Mouse (Mus musculus): Measurements from ENCODE around the gene Ptov1. TPM values are rescaled to one million over a fixed set of nuclear protein-coding genes. Genes with fewer than 3 reads are reported as not detected.

Ptov1 gene
- 144 and 205 TPM in 2 replicates for total RNA-seq (2012; rRNA removed)

DNA sequence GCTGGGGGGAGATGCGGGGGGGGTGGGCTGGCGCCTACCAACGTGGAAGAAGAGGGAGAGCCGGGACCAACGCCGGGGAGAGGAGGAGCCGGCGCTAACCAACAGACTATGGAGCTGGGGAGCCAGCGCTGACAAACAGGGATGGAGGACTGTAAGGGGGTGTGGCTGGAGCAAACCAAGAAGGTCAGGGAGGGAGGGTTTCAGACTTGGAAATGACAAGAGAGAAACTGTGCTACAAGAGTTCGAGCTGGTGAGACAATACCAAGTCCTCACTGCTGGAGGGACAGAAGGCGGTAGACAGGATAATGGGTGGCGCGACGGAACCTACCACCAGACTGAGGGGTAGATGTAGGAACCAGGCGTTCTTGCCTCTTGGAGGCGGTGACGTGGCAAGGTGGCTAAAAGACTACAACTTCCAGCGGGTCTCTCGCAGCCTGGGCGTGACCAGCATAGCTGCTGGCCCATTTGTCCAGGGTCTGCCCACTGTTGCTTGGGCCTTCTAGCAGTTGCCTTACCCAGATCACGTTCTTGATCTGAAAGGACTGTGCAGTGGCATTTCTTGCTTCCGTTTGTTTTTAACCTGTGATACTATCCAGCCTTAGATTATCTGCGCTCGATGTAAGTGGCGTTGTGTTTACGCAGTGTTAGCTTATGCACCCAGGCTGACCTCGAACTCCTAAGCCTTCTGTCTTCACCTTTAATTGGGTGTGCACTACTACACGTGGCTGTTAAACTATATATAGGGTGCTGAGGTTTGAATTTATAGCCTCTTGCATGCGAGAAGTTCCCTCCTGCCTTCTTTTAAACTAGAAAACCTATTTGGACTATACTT lies at the start of gene Ptov1:
TSS of gene Ptov1 (minus strand) at position 92 of the 832 bp plus-strand sequence.
- Histone ChIP-seq H3K4me1 (ENCODE audit: control insufficient read depth in 2 of 2, insufficient read depth in 2 of 2, low read length in 2 of 2, poor library complexity in 1 of 2) (peaks cover 0 to 18% of the 10 kb centered on the region in 2 experiments; a peak in 2 of 4 replicates), H3K4me3 (ENCODE audit: insufficient read depth in 1 of 2, low read depth in 1 of 2, low read length in 2 of 2, poor library complexity in 1 of 2, severe bottlenecking in 1 of 2) (peak within 1 kb of the TSS; percentile 76 to 97)

DNA sequence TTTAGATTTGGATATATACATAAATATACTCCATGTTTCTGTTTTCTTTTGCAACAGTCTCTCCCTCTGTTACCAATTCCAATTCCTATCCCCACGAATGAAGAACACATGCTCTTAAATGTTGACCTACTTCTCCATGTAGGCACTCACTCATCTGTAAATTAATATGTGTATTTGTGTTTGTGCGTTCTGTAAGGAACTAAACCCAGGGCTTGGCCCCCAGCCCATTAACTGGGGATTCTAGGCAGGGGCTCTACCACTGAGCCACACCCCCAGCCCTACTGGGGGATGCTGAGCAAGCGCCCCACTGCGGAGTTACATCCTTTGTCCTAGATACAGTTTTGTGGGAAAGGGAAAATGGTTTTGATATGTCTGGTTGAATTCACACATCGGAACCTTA lies 49.5 kb upstream of the Ptov1 start:
- Histone ChIP-seq H3K9me3 (ENCODE audit: control insufficient read depth, insufficient read depth, low read depth, low read length) (no peaks in the 10 kb centered on the region), H3K4me1 (ENCODE audit: control insufficient read depth in 2 of 2, insufficient read depth in 2 of 2, low read length in 2 of 2, poor library complexity in 1 of 2) (peaks cover 0 to 3% of the 10 kb centered on the region in 2 experiments; a peak in 1 of 4 replicates), H3K9ac (ENCODE audit: insufficient read depth, low read depth, low read length, poor library complexity, severe bottlenecking) (no peak overlapping the region), H3K27ac (ENCODE audit: insufficient read depth, low read depth, low read length, poor library complexity, severe bottlenecking) (no peak overlapping the region), H3K36me3 (ENCODE audit: control insufficient read depth, insufficient read depth, low read length, poor library complexity, severe bottlenecking) (peaks cover 13% of the 10 kb centered on the region), H3K4me3 (ENCODE audit: insufficient read depth in 1 of 2, low read depth in 1 of 2, low read length in 2 of 2, poor library complexity in 1 of 2, severe bottlenecking in 1 of 2) (no peak overlapping the region)
- in situ Hi-C loops (cut with MboI; ENCODE audit: low sequenced_read_pairs in 2 of 2, unreplicated experiment in 2 of 2), result no loop called here
- TF ChIP-seq HCFC1 (IDR thresholded peaks at IDR 0.05; ENCODE audit: borderline replicate concordance, insufficient read depth, low read length) (no peak), ZNF384 (IDR thresholded peaks at IDR 0.05; ENCODE audit: low read depth, low read length) (no peak), MAFK (IDR thresholded peaks at IDR 0.05; ENCODE audit: insufficient read depth, low read depth, low read length) (no peak), ZC3H11A (IDR thresholded peaks at IDR 0.05; ENCODE audit: borderline replicate concordance, low read depth, low read length) (no peak), CHD2 (IDR thresholded peaks at IDR 0.05; ENCODE audit: low read depth, low read length) (no peak)
- no peak for DNase-seq (ENCODE audit: low read depth, low spot score)

More for the DNA sequence above, at the start of gene Ptov1:
- H3K36me3 ChIP-seq (ENCODE audit: control insufficient read depth, insufficient read depth, low read length, poor library complexity, severe bottlenecking), result peaks cover 10% of the 10 kb centered on the region; the same call in 1 of the 2 replicates
- TF ChIP-seq HCFC1 (IDR thresholded peaks at IDR 0.05; ENCODE audit: borderline replicate concordance, insufficient read depth, low read length) (peak; percentile 89), ZNF384 (IDR thresholded peaks at IDR 0.05; ENCODE audit: low read depth, low read length) (no peak)
- H3K27ac ChIP-seq (ENCODE audit: insufficient read depth, low read depth, low read length, poor library complexity, severe bottlenecking), result peak within 1 kb of the TSS; percentile 91
- peak within 1 kb of the TSS; percentile 94 for H3K9ac ChIP-seq (ENCODE audit: insufficient read depth, low read depth, low read length, poor library complexity, severe bottlenecking)
- DNase-seq (ENCODE audit: low read depth, low spot score), result peak; percentile 92
- in situ Hi-C loops (cut with MboI; ENCODE audit: low sequenced_read_pairs in 2 of 2, unreplicated experiment in 2 of 2), result no loop called here
- no peaks in the 10 kb centered on the region for H3K9me3 ChIP-seq (ENCODE audit: control insufficient read depth, insufficient read depth, low read depth, low read length)

DNA sequence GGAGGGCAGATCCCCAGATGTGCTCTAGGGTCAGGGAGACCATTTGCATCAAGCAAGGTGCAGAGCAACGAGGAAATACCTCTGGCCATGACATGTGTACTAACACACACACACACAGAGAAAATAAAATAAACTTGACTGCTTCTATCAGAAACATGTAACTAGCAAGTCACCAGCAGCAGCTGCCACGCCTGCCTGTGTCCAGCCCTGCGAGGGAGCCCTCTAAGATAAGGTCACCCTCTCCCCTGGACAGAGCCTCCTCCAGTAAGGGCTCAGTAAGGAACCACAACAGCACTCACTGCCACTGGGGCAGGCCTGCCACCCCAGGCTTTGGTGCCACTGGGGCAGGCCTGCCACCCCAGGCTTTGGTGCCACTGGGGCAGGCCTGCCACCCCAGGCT lies 48.6 kb upstream of the Ptov1 start:
- Histone ChIP-seq H3K9ac (ENCODE audit: insufficient read depth, low read depth, low read length, poor library complexity, severe bottlenecking) (no peak overlapping the region), H3K36me3 (ENCODE audit: control insufficient read depth, insufficient read depth, low read length, poor library complexity, severe bottlenecking) (peaks cover 13% of the 10 kb centered on the region)
- no peak for DNase-seq (ENCODE audit: low read depth, low spot score)

GRCm38 (mm10) chr7:44916881-44917280 lies 47.3 kb upstream of the Ptov1 start:
- in situ Hi-C loops (cut with MboI; ENCODE audit: low sequenced_read_pairs in 2 of 2, unreplicated experiment in 2 of 2), result no loop called here
- H3K4me3 ChIP-seq (ENCODE audit: insufficient read depth in 1 of 2, low read depth in 1 of 2, low read length in 2 of 2, poor library complexity in 1 of 2, severe bottlenecking in 1 of 2), result no peak overlapping the region
- DNase-seq (ENCODE audit: low read depth, low spot score), result no peak
- TF ChIP-seq HCFC1 (IDR thresholded peaks at IDR 0.05; ENCODE audit: borderline replicate concordance, insufficient read depth, low read length) (no peak), CHD2 (IDR thresholded peaks at IDR 0.05; ENCODE audit: low read depth, low read length) (no peak), ZNF384 (IDR thresholded peaks at IDR 0.05; ENCODE audit: low read depth, low read length) (no peak), MAFK (IDR thresholded peaks at IDR 0.05; ENCODE audit: insufficient read depth, low read depth, low read length) (no peak), ZC3H11A (IDR thresholded peaks at IDR 0.05; ENCODE audit: borderline replicate concordance, low read depth, low read length) (no peak)
- no peak overlapping the region for H3K9ac ChIP-seq (ENCODE audit: insufficient read depth, low read depth, low read length, poor library complexity, severe bottlenecking)
- H3K27ac ChIP-seq (ENCODE audit: insufficient read depth, low read depth, low read length, poor library complexity, severe bottlenecking), result no peak overlapping the region
- no peaks in the 10 kb centered on the region for H3K9me3 ChIP-seq (ENCODE audit: control insufficient read depth, insufficient read depth, low read depth, low read length)
- H3K36me3 ChIP-seq (ENCODE audit: control insufficient read depth, insufficient read depth, low read length, poor library complexity, severe bottlenecking), result peaks cover 14% of the 10 kb centered on the region
- peaks cover 0 to 2% of the 10 kb centered on the region in 2 experiments; a peak in 3 of 4 replicates for H3K4me1 ChIP-seq (ENCODE audit: control insufficient read depth in 2 of 2, insufficient read depth in 2 of 2, low read length in 2 of 2, poor library complexity in 1 of 2)

More for the DNA sequence above, 48.6 kb upstream of the Ptov1 start:
- in situ Hi-C loops (cut with MboI; ENCODE audit: low sequenced_read_pairs in 2 of 2, unreplicated experiment in 2 of 2), result no loop called here
- H3K27ac ChIP-seq (ENCODE audit: insufficient read depth, low read depth, low read length, poor library complexity, severe bottlenecking), result no peak overlapping the region
- no peaks in the 10 kb centered on the region for H3K9me3 ChIP-seq (ENCODE audit: control insufficient read depth, insufficient read depth, low read depth, low read length)
- TF ChIP-seq ZNF384 (IDR thresholded peaks at IDR 0.05; ENCODE audit: low read depth, low read length), result no peak
- TF ChIP-seq MAFK (IDR thresholded peaks at IDR 0.05; ENCODE audit: insufficient read depth, low read depth, low read length), result no peak
- no peak for TF ChIP-seq HCFC1 (IDR thresholded peaks at IDR 0.05; ENCODE audit: borderline replicate concordance, insufficient read depth, low read length)
- no peak for TF ChIP-seq CHD2 (IDR thresholded peaks at IDR 0.05; ENCODE audit: low read depth, low read length)
- TF ChIP-seq ZC3H11A (IDR thresholded peaks at IDR 0.05; ENCODE audit: borderline replicate concordance, low read depth, low read length), result no peak
- H3K4me1 ChIP-seq (ENCODE audit: control insufficient read depth in 2 of 2, insufficient read depth in 2 of 2, low read length in 2 of 2, poor library complexity in 1 of 2), result peaks cover 0 to 5% of the 10 kb centered on the region in 2 experiments; a peak in 3 of 4 replicates
- H3K4me3 ChIP-seq (ENCODE audit: insufficient read depth in 1 of 2, low read depth in 1 of 2, low read length in 2 of 2, poor library complexity in 1 of 2, severe bottlenecking in 1 of 2), result no peak overlapping the region
